Mouse (Mus musculus): ENCODE measurements at regions not wholly inside any gene's neighbourhood (a gene's known extent, or its start where the extent isn't known, plus 50 kb on each side); places are given as distances from the start of the nearest gene placed in this dataset.

GRCm38 (mm10) chr3:34593279-34593678 lies 56.9 kb upstream of the Sox2 start:
- no peak for DNase-seq

- DNase-seq = no peak
Observed at GRCm38 (mm10) chr3:34577896-34578530, 72.2 kb upstream of the Sox2 start.

- no peak for DNase-seq
Observed at GRCm38 (mm10) chr3:34577115-34577514, 73.1 kb upstream of the Sox2 start.

- no peak for DNase-seq
Observed at GRCm38 (mm10) chr3:34576159-34576558, 74.0 kb upstream of the Sox2 start.

GRCm38 (mm10) chr3:34574711-34575350 lies 75.4 kb upstream of the Sox2 start:
- DNase-seq = no peak

- no peak for DNase-seq
Observed at GRCm38 (mm10) chr3:34573312-34573711, 76.9 kb upstream of the Sox2 start.

GRCm38 (mm10) chr3:34572081-34572480 lies 78.1 kb upstream of the Sox2 start:
- DNase-seq = peak; percentile 27 to 37

GRCm38 (mm10) chr3:34571630-34572029 lies 78.6 kb upstream of the Sox2 start:
- no peak for DNase-seq

- no peak for DNase-seq
Observed at GRCm38 (mm10) chr3:34569998-34570397, 80.2 kb upstream of the Sox2 start.

- no peak for DNase-seq
Observed at GRCm38 (mm10) chr3:34568086-34568650, 82.0 kb upstream of the Sox2 start.

GRCm38 (mm10) chr3:34565386-34565785 lies 84.8 kb upstream of the Sox2 start:
- no peak for DNase-seq

- DNase-seq = no peak
Observed at GRCm38 (mm10) chr3:34562893-34563292, 87.3 kb upstream of the Sox2 start.

- no peak for DNase-seq
Observed at GRCm38 (mm10) chr3:34561709-34562108, 88.5 kb upstream of the Sox2 start.

GRCm38 (mm10) chr3:34559841-34560703 lies 90.1 kb upstream of the Sox2 start:
- no peak for DNase-seq

- no peak for DNase-seq
Observed at GRCm38 (mm10) chr3:34558821-34559520, 91.2 kb upstream of the Sox2 start.

GRCm38 (mm10) chr3:34552542-34553208 lies 97.5 kb upstream of the Sox2 start:
- no peak for DNase-seq

- DNase-seq = no peak
Observed at GRCm38 (mm10) chr3:34551069-34551468, 99.1 kb upstream of the Sox2 start.

GRCm38 (mm10) chr3:34550189-34550588 lies 100.0 kb upstream of the Sox2 start:
- DNase-seq = no peak

GRCm38 (mm10) chr3:34532451-34532850 lies 117.8 kb upstream of the Sox2 start:
- DNase-seq = no peak

GRCm38 (mm10) chr3:34531836-34532235 lies 118.4 kb upstream of the Sox2 start:
- DNase-seq = no peak

- DNase-seq = no peak
Observed at GRCm38 (mm10) chr3:34527546-34527945, 122.7 kb upstream of the Sox2 start.

GRCm38 (mm10) chr3:34525730-34526129 lies 124.5 kb upstream of the Sox2 start:
- no peak for DNase-seq

Measured in cerebellum, adult 18-20 months (tissue).